ENCODE assay signal across 8 mouse cellular contexts in the genomic region with DNA sequence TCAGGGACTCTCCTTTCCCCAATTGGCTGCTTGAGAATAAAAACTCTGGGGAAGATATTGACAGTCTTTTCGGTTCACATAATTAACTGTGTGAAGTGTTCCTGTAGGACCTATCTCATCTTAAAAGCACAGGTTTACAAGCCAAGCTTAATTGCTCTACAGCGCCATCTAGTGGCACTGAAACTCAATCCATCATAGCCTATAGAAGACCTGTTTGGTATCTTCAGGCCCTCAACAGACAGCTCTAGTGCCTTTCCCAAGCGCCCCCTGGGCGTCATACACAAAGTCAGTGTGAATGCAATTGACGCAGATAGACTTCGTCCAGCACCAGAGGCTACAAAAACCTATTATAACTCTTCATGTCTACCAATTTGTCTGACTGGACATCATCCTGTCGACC.
A peak's percentile ranks its signal among the peaks of the same experiment; 100 is the strongest.
DNase-seq lines count a peak whose midpoint lies in the region; ATAC-seq lines count a peak whose summit lies in the region.

No protein-coding gene starts in this region.

- no peaks in the 10 kb centered on the region for H3K36me3 ChIP-seq in intestine, embryonic 14.5 days (ENCODE audit: control insufficient read depth, insufficient read depth, low read length)
- no peaks in the 10 kb centered on the region for H3K36me3 ChIP-seq in intestine, embryonic 15.5 days
- H3K36me3 ChIP-seq in forebrain, embryonic 14.5 days (ENCODE audit: control insufficient read depth, insufficient read depth, low read length), result no peaks in the 10 kb centered on the region
- H3K36me3 ChIP-seq in midbrain, embryonic 12.5 days, result no peaks in the 10 kb centered on the region

- intact Hi-C loops in left cerebral cortex, postnatal 10 days (cut with DNase I), result no loop called here

- ATAC-seq in intestine, embryonic 14.5 days (replicated peaks; ENCODE audit: low FRiP score, low TSS enrichment, low read depth), result 0 out of 2 replicates have a peak, but pooled peaks have one; percentile 50
- ATAC-seq in intestine, embryonic 15.5 days, result no peak
- ATAC-seq in forebrain, embryonic 14.5 days, result no peak
- peak; percentile 54 for ATAC-seq in midbrain, embryonic 12.5 days (ENCODE audit: low FRiP score, low read depth)

- H3K27ac ChIP-seq in intestine, embryonic 14.5 days (ENCODE audit: low read depth), result no peak overlapping the region
- H3K27ac ChIP-seq in intestine, embryonic 15.5 days, result no peak overlapping the region
- H3K27ac ChIP-seq in forebrain, embryonic 14.5 days (ENCODE audit: low read depth, low read length), result no peak overlapping the region
- no peak overlapping the region for H3K27ac ChIP-seq in midbrain, embryonic 12.5 days (replicated peaks)

- WGBS in intestine, embryonic 14.5 days, result 42% methylated on average over 7 of the region's 7 CpGs
- 40% methylated on average over 7 of the region's 7 CpGs for WGBS in intestine, embryonic 15.5 days
- 35% methylated on average over 7 of the region's 7 CpGs for WGBS in forebrain, embryonic 14.5 days
- WGBS in midbrain, embryonic 12.5 days, result 39% methylated on average over 7 of the region's 7 CpGs

- no peaks in the 10 kb centered on the region for H3K27me3 ChIP-seq in intestine, embryonic 14.5 days (replicated peaks; ENCODE audit: control insufficient read depth, insufficient read depth, low read length)
- no peaks in the 10 kb centered on the region for H3K27me3 ChIP-seq in intestine, embryonic 15.5 days (replicated peaks)
- H3K27me3 ChIP-seq in forebrain, embryonic 14.5 days (replicated peaks; ENCODE audit: control insufficient read depth, insufficient read depth, low read length), result no peaks in the 10 kb centered on the region
- H3K27me3 ChIP-seq in midbrain, embryonic 12.5 days, result no peaks in the 10 kb centered on the region

- H3K9ac ChIP-seq in intestine, embryonic 14.5 days (ENCODE audit: low read length), result no peak overlapping the region
- no peak overlapping the region for H3K9ac ChIP-seq in intestine, embryonic 15.5 days
- H3K9ac ChIP-seq in forebrain, embryonic 14.5 days (ENCODE audit: low read length), result no peak overlapping the region
- no peak overlapping the region for H3K9ac ChIP-seq in midbrain, embryonic 12.5 days (replicated peaks)

- no peak overlapping the region for H3K4me2 ChIP-seq in intestine, embryonic 14.5 days (ENCODE audit: low read length)
- H3K4me2 ChIP-seq in intestine, embryonic 15.5 days (replicated peaks), result no peak overlapping the region
- no peak overlapping the region for H3K4me2 ChIP-seq in forebrain, embryonic 14.5 days (ENCODE audit: low read length)
- no peak overlapping the region for H3K4me2 ChIP-seq in midbrain, embryonic 12.5 days (replicated peaks)

- H3K4me1 ChIP-seq in intestine, embryonic 14.5 days (replicated peaks; ENCODE audit: control insufficient read depth, insufficient read depth, low read length), result no peaks in the 10 kb centered on the region
- no peaks in the 10 kb centered on the region for H3K4me1 ChIP-seq in intestine, embryonic 15.5 days (replicated peaks)
- H3K4me1 ChIP-seq in forebrain, embryonic 14.5 days (ENCODE audit: control insufficient read depth, insufficient read depth, low read length), result no peaks in the 10 kb centered on the region
- H3K4me1 ChIP-seq in midbrain, embryonic 12.5 days, result no peaks in the 10 kb centered on the region

- 0 out of 2 replicates have a peak, but pooled peaks cover 2% of the 10 kb centered on the region for H3K9me3 ChIP-seq in intestine, embryonic 14.5 days (ENCODE audit: control insufficient read depth, low read length)
- H3K9me3 ChIP-seq in intestine, embryonic 15.5 days, result no peaks in the 10 kb centered on the region
- no peaks in the 10 kb centered on the region for H3K9me3 ChIP-seq in forebrain, embryonic 14.5 days (replicated peaks; ENCODE audit: control insufficient read depth, low read length)
- no peaks in the 10 kb centered on the region for H3K9me3 ChIP-seq in midbrain, embryonic 12.5 days

- no peak overlapping the region for H3K4me3 ChIP-seq in intestine, embryonic 14.5 days (ENCODE audit: low read depth, low read length)
- H3K4me3 ChIP-seq in intestine, embryonic 15.5 days (replicated peaks), result no peak overlapping the region
- H3K4me3 ChIP-seq in forebrain, embryonic 14.5 days (ENCODE audit: low read depth, low read length), result no peak overlapping the region
- no peak overlapping the region for H3K4me3 ChIP-seq in midbrain, embryonic 12.5 days

- DNase-seq in intestine, embryonic 14.5 days (ENCODE audit: low spot score), result peak; percentile 79
- peak; percentile 67 for DNase-seq in c-Kit-positive CD71-positive TER-119-positive erythroid progenitor cells, embryonic 14.5 days (ENCODE audit: low spot score)
- peak; percentile 84 for DNase-seq in forebrain, embryonic 14.5 days (ENCODE audit: low spot score)
- DNase-seq in induced T-regulatory cell, adult 2 months (ENCODE audit: low read depth), result peak; percentile 79
- DNase-seq in left cerebral cortex, postnatal 10 days (ENCODE audit: extremely low spot score in 1 of 2, low spot score in 2 of 2), result peak; percentile 39 to 64
- DNase-seq in spleen, postnatal 10 days (ENCODE audit: low spot score in 2 of 2), result peak; percentile 52 to 77

Comparison
In these comparisons a context has a peak if more than half of its experiments do, and no peak if none do; other contexts are left out.
1. ATAC-seq: peak in intestine, embryonic 14.5 days (single experiment) and midbrain, embryonic 12.5 days (single experiment); none in intestine, embryonic 15.5 days (single experiment) and forebrain, embryonic 14.5 days (single experiment).
2. Peak in every context shown above with its lines, with median percentiles within 50 percentile points of each other: DNase-seq.